Mouse (Mus musculus): ENCODE measurements at regions not wholly inside any gene's neighbourhood (a gene's known extent, or its start where the extent isn't known, plus 50 kb on each side); places are given as distances from the start of the nearest gene placed in this dataset.

GRCm38 (mm10) chr2:134419581-134419980 lies 134.6 kb downstream of the Hao1 start:
- TF ChIP-seq CEBPB (IDR thresholded peaks at IDR 0.05; ENCODE audit: insufficient read depth, poor library complexity, severe bottlenecking) (peak; percentile 76), MYOG (IDR thresholded peaks at IDR 0.05; ENCODE audit: control insufficient read depth in 1 of 3, insufficient read depth in 1 of 3, insufficient read length in 2 of 3, low read depth in 2 of 3) (no peak)
- Histone ChIP-seq H3K4me3 (no peak overlapping the region), H3K79me2 (ENCODE audit: control insufficient read depth, insufficient read depth) (no peaks in the 10 kb centered on the region), H3K27me3 (ENCODE audit: control insufficient read depth, insufficient read depth, insufficient read length) (no peaks in the 10 kb centered on the region), H3K36me3 (ENCODE audit: control insufficient read depth, insufficient read depth) (no peaks in the 10 kb centered on the region), H3K4me2 (ENCODE audit: low read depth) (no peak overlapping the region), H3ac (ENCODE audit: control insufficient read depth, insufficient read length) (no peak overlapping the region)

- H3K4me3 ChIP-seq = no peak overlapping the region
- no peaks in the 10 kb centered on the region for H3K27me3 ChIP-seq (ENCODE audit: control insufficient read depth, insufficient read depth, insufficient read length)
- no peaks in the 10 kb centered on the region for H3K36me3 ChIP-seq (ENCODE audit: control insufficient read depth, insufficient read depth)
- TF ChIP-seq TCF3 (IDR thresholded peaks at IDR 0.05; ENCODE audit: insufficient read length, low read depth) (no peak), SRF (IDR thresholded peaks at IDR 0.05; ENCODE audit: control insufficient read depth, insufficient read length, low read depth) (no peak), MAX (IDR thresholded peaks at IDR 0.05; ENCODE audit: low read depth) (no peak), USF1 (IDR thresholded peaks at IDR 0.05; ENCODE audit: low read depth) (no peak), POLR2A (IDR thresholded peaks at IDR 0.05; ENCODE audit: insufficient read length, low read depth) (no peak), MYOD1 (IDR thresholded peaks at IDR 0.05; ENCODE audit: control insufficient read depth in 1 of 3, insufficient read length in 2 of 3, low read depth in 2 of 3) (no peak), POLR2AphosphoS2 (IDR thresholded peaks at IDR 0.05; ENCODE audit: insufficient read length, low read depth) (no peak), TCF12 (IDR thresholded peaks at IDR 0.05; ENCODE audit: insufficient read depth, poor library complexity, severe bottlenecking) (no peak), MYOG (IDR thresholded peaks at IDR 0.05; ENCODE audit: control insufficient read depth in 1 of 3, insufficient read depth in 1 of 3, insufficient read length in 2 of 3, low read depth in 2 of 3) (no peak), REST (IDR thresholded peaks at IDR 0.05; ENCODE audit: insufficient read depth, insufficient read length) (no peak), E2F4 (IDR thresholded peaks at IDR 0.05; ENCODE audit: insufficient read depth) (no peak), CEBPB (IDR thresholded peaks at IDR 0.05; ENCODE audit: insufficient read depth, poor library complexity, severe bottlenecking) (no peak)
- H3ac ChIP-seq (ENCODE audit: control insufficient read depth, insufficient read length) = no peak overlapping the region
- no peaks in the 10 kb centered on the region for H3K79me2 ChIP-seq (ENCODE audit: control insufficient read depth, insufficient read depth)
- H3K4me2 ChIP-seq (ENCODE audit: low read depth) = no peak overlapping the region
Measured at GRCm38 (mm10) chr2:134399564-134399963, 154.6 kb downstream of the Hao1 start.

DNA sequence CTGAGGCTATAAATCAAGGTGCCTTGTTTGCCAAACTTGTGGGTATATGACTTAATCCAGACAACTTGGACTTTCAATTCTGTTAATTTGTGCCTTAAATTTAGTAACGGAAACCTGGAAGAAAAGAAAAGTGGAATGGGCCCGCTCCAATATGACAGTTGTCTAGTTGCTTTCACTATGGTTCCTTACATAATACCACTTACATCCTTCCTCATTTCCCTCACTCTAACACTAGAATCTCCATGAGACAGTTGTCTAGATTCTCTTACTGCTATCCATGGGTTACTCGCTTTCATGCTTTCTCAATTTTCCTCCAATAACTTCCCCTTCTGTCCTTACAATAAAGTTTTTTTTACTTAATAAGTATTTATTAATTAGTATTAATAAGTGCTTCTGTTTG lies 160.7 kb downstream of the Hao1 start:
- Histone ChIP-seq H3K27me3 (ENCODE audit: control insufficient read depth, insufficient read depth, insufficient read length) (no peaks in the 10 kb centered on the region), H3K4me2 (ENCODE audit: low read depth) (no peak overlapping the region), H3ac (ENCODE audit: control insufficient read depth, insufficient read length) (no peak overlapping the region), H3K79me2 (ENCODE audit: control insufficient read depth, insufficient read depth) (no peaks in the 10 kb centered on the region), H3K36me3 (ENCODE audit: control insufficient read depth, insufficient read depth) (no peaks in the 10 kb centered on the region), H3K4me3 (no peak overlapping the region)
- no peak for TF ChIP-seq MAX (IDR thresholded peaks at IDR 0.05; ENCODE audit: low read depth)
- TF ChIP-seq MYOD1 (IDR thresholded peaks at IDR 0.05; ENCODE audit: control insufficient read depth in 1 of 3, insufficient read length in 2 of 3, low read depth in 2 of 3) = no peak
- TF ChIP-seq REST (IDR thresholded peaks at IDR 0.05; ENCODE audit: insufficient read depth, insufficient read length) = no peak
- no peak for TF ChIP-seq CEBPB (IDR thresholded peaks at IDR 0.05; ENCODE audit: insufficient read depth, poor library complexity, severe bottlenecking)
- TF ChIP-seq SRF (IDR thresholded peaks at IDR 0.05; ENCODE audit: control insufficient read depth, insufficient read length, low read depth) = no peak
- TF ChIP-seq USF1 (IDR thresholded peaks at IDR 0.05; ENCODE audit: low read depth) = no peak
- TF ChIP-seq POLR2A (IDR thresholded peaks at IDR 0.05; ENCODE audit: insufficient read length, low read depth) = no peak
- no peak for TF ChIP-seq TCF12 (IDR thresholded peaks at IDR 0.05; ENCODE audit: insufficient read depth, poor library complexity, severe bottlenecking)
- no peak for TF ChIP-seq POLR2AphosphoS2 (IDR thresholded peaks at IDR 0.05; ENCODE audit: insufficient read length, low read depth)
- no peak for TF ChIP-seq MYOG (IDR thresholded peaks at IDR 0.05; ENCODE audit: control insufficient read depth in 1 of 3, insufficient read depth in 1 of 3, insufficient read length in 2 of 3, low read depth in 2 of 3)
- no peak for TF ChIP-seq E2F4 (IDR thresholded peaks at IDR 0.05; ENCODE audit: insufficient read depth)
- no peak for TF ChIP-seq TCF3 (IDR thresholded peaks at IDR 0.05; ENCODE audit: insufficient read length, low read depth)

GRCm38 (mm10) chr2:134375116-134375515 lies 179.1 kb downstream of the Hao1 start:
- no peak for TF ChIP-seq MYOD1 (IDR thresholded peaks at IDR 0.05; ENCODE audit: control insufficient read depth in 1 of 3, insufficient read length in 2 of 3, low read depth in 2 of 3)
- no peak for TF ChIP-seq CEBPB (IDR thresholded peaks at IDR 0.05; ENCODE audit: insufficient read depth, poor library complexity, severe bottlenecking)
- TF ChIP-seq REST (IDR thresholded peaks at IDR 0.05; ENCODE audit: insufficient read depth, insufficient read length) = no peak
- TF ChIP-seq TCF12 (IDR thresholded peaks at IDR 0.05; ENCODE audit: insufficient read depth, poor library complexity, severe bottlenecking) = no peak
- no peak for TF ChIP-seq POLR2AphosphoS2 (IDR thresholded peaks at IDR 0.05; ENCODE audit: insufficient read length, low read depth)
- TF ChIP-seq TCF3 (IDR thresholded peaks at IDR 0.05; ENCODE audit: insufficient read length, low read depth) = no peak
- Histone ChIP-seq H3K79me2 (ENCODE audit: control insufficient read depth, insufficient read depth) (no peaks in the 10 kb centered on the region), H3ac (ENCODE audit: control insufficient read depth, insufficient read length) (no peak overlapping the region), H3K36me3 (ENCODE audit: control insufficient read depth, insufficient read depth) (no peaks in the 10 kb centered on the region), H3K4me3 (no peak overlapping the region), H3K4me2 (ENCODE audit: low read depth) (no peak overlapping the region), H3K27me3 (ENCODE audit: control insufficient read depth, insufficient read depth, insufficient read length) (no peaks in the 10 kb centered on the region)

DNA sequence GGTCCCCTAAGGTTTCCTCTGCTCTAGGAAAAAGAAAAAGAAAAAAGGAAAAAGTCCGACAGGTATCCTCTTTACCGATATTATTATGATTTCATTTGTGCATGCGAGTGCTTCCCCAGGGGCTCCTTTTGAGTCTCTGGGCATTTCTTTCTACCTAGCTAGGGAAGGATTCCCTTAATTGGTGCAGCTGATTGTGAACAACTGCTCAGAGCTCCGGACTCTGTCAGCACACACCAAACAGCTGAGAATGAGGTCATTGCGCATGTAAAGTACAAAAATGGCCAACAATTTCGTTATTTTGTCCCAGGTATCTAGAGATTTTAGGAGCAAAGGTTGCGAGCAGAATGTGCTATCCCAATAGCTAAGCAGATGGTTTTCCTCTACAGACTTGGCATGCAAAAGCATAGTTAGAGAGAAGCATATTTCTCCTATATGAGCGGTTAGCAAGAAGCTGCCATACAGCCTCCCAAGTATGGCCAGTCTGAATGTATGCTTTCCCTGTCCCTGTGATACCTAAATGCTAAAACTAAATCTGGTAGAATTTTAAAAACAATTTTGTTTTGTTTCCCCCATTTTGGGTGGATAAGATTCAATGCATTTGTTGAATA lies 203.2 kb downstream of the Hao1 start:
- no peaks in the 10 kb centered on the region for H3K27me3 ChIP-seq (ENCODE audit: control insufficient read depth, insufficient read depth, insufficient read length)
- TF ChIP-seq CEBPB (IDR thresholded peaks at IDR 0.05; ENCODE audit: insufficient read depth, poor library complexity, severe bottlenecking) (no peak), E2F4 (IDR thresholded peaks at IDR 0.05; ENCODE audit: insufficient read depth) (no peak), TCF3 (IDR thresholded peaks at IDR 0.05; ENCODE audit: insufficient read length, low read depth) (no peak), MYOD1 (IDR thresholded peaks at IDR 0.05; ENCODE audit: control insufficient read depth in 1 of 3, insufficient read length in 2 of 3, low read depth in 2 of 3) (no peak), POLR2A (IDR thresholded peaks at IDR 0.05; ENCODE audit: insufficient read length, low read depth) (no peak), TCF12 (IDR thresholded peaks at IDR 0.05; ENCODE audit: insufficient read depth, poor library complexity, severe bottlenecking) (no peak), REST (IDR thresholded peaks at IDR 0.05; ENCODE audit: insufficient read depth, insufficient read length) (no peak), SRF (IDR thresholded peaks at IDR 0.05; ENCODE audit: control insufficient read depth, insufficient read length, low read depth) (no peak), MAX (IDR thresholded peaks at IDR 0.05; ENCODE audit: low read depth) (no peak), USF1 (IDR thresholded peaks at IDR 0.05; ENCODE audit: low read depth) (no peak), POLR2AphosphoS2 (IDR thresholded peaks at IDR 0.05; ENCODE audit: insufficient read length, low read depth) (no peak), MYOG (IDR thresholded peaks at IDR 0.05; ENCODE audit: control insufficient read depth in 1 of 3, insufficient read depth in 1 of 3, insufficient read length in 2 of 3, low read depth in 2 of 3) (no peak)

More for the DNA sequence above, 203.2 kb downstream of the Hao1 start:
- Histone ChIP-seq H3K4me2 (ENCODE audit: low read depth) (no peak overlapping the region), H3ac (ENCODE audit: control insufficient read depth, insufficient read length) (no peak overlapping the region), H3K36me3 (ENCODE audit: control insufficient read depth, insufficient read depth) (no peaks in the 10 kb centered on the region), H3K4me3 (no peak overlapping the region), H3K79me2 (ENCODE audit: control insufficient read depth, insufficient read depth) (no peaks in the 10 kb centered on the region)
